Mouse (Mus musculus) left cerebral cortex, postnatal 4 days (tissue): ENCODE measurements around the gene Actl11. TPM values are rescaled to one million over a fixed set of nuclear protein-coding genes. Genes with fewer than 3 reads are reported as not detected.

ENCODE experiments used
- DNase-seq: peaks from one replicate; pipeline ENCODE4 v3.0.0-alpha.2; 2022
- intact Hi-C: fragments of 180-260 bp; cut with DNase I; formaldehyde crosslinking; loops from one replicate; pipeline ENCODE4 v1.15.1; 2025
- total RNA-seq, 2 experiments: library from RNA; stranded (reverse); gene quantifications; 2 replicates each; pipeline ENCODE4 v1.2.3; 2021

Gene Actl11
- total RNA-seq, 2 experiments from 2014 or later, result not detected

GRCm38 (mm10) chr9:107960928-107961327 is 32.7 kb downstream of the Actl11 start:
- DNase-seq, result no peak

GRCm38 (mm10) chr9:107961351-107961762 is 33.1 kb downstream of the Actl11 start:
- DNase-seq, result peak; percentile 24
- intact Hi-C loops, result loop anchor here (5.0 to 10.0 kb wide), 2 partner anchors 59 to 93 kb away; partner anchors contain the start of gene Amigo3

More at GRCm38 (mm10) chr9:107960928-107961327, 32.7 kb downstream of the Actl11 start:
- intact Hi-C loops, result loop anchor here (5.0 to 10.0 kb wide), 2 partner anchors 59 to 94 kb away; partner anchors contain the start of gene Amigo3

GRCm38 (mm10) chr9:107961881-107962280 is 33.6 kb downstream of the Actl11 start:
- intact Hi-C loops, result loop anchor here (5.0 to 10.0 kb wide), 2 partner anchors 60 to 93 kb away; partner anchors contain the start of gene Amigo3
- DNase-seq, result peak; percentile 35

- DNase-seq, result no peak
- intact Hi-C loops, result loop anchor here (5.0 to 10.0 kb wide), 2 partner anchors 61 to 92 kb away; partner anchors contain the start of gene Amigo3
Observed at GRCm38 (mm10) chr9:107962916-107963315, 34.6 kb downstream of the Actl11 start.

GRCm38 (mm10) chr9:107963700-107964099 is 35.4 kb downstream of the Actl11 start:
- intact Hi-C loops, result loop anchor here (5.0 to 10.0 kb wide), 2 partner anchors 61 to 91 kb away; partner anchors contain the start of gene Amigo3
- DNase-seq, result peak; percentile 85

GRCm38 (mm10) chr9:107964681-107965080 is 36.4 kb downstream of the Actl11 start:
- no peak for DNase-seq
- intact Hi-C loops, result loop anchor here (5.0 to 10.0 kb wide), 2 partner anchors 62 to 90 kb away; partner anchors contain the start of gene Amigo3

GRCm38 (mm10) chr9:107966676-107967075 is 38.4 kb downstream of the Actl11 start:
- no peak for DNase-seq
- intact Hi-C loops, result loop anchor here (10.0 kb wide), 1 partner anchor 88 kb away; the partner anchor contains the start of gene Amigo3

GRCm38 (mm10) chr9:107967437-107967836 is 39.2 kb downstream of the Actl11 start:
- DNase-seq, result no peak
- intact Hi-C loops, result loop anchor here (10.0 kb wide), 1 partner anchor 87 kb away; the partner anchor contains the start of gene Amigo3

- DNase-seq, result no peak
Observed at GRCm38 (mm10) chr9:107968531-107968930, 40.3 kb downstream of the Actl11 start.

GRCm38 (mm10) chr9:107970311-107970710 is 42.0 kb downstream of the Actl11 start:
- intact Hi-C loops, result no loop called here

More at GRCm38 (mm10) chr9:107968531-107968930, 40.3 kb downstream of the Actl11 start:
- intact Hi-C loops, result loop anchor here (10.0 kb wide), 1 partner anchor 86 kb away; the partner anchor contains the start of gene Amigo3

GRCm38 (mm10) chr9:107971690-107972541 is 43.6 kb downstream of the Actl11 start:
- intact Hi-C loops, result no loop called here
- DNase-seq, result no peak

More at GRCm38 (mm10) chr9:107970311-107970710, 42.0 kb downstream of the Actl11 start:
- DNase-seq, result no peak

- no peak for DNase-seq
- intact Hi-C loops, result no loop called here
Observed at GRCm38 (mm10) chr9:107974491-107975171, 46.4 kb downstream of the Actl11 start.

- intact Hi-C loops, result no loop called here
- DNase-seq, result no peak
Observed at GRCm38 (mm10) chr9:107975399-107976386, 47.4 kb downstream of the Actl11 start, which contains the start of gene Uba7. Gene Uba7, plus strand, starts transcription at chr9:107975505.

GRCm38 (mm10) chr9:107978815-107979214 is 50.5 kb downstream of the Actl11 start:
- intact Hi-C loops, result no loop called here
- DNase-seq, result no peak

Other genes with a start within 250 kb of the Actl11 start
- gene Gnat1, start 248.8 kb upstream of the Actl11 start, total RNA-seq, result 1 to 10 TPM in 1 of 2 experiments, under 1 TPM in 1; 0.30 to 1.1 TPM
- 10 to 100 TPM; 44.6 to 52.6 TPM for gene Sema3f, start 218.0 kb upstream of the Actl11 start, total RNA-seq
- gene Rbm5, start 157.5 kb upstream of the Actl11 start, total RNA-seq, result 100 to 1,000 TPM; 194 to 195 TPM
- 10 to 100 TPM; 73.4 to 79.0 TPM for gene Rbm6, start 55.2 kb upstream of the Actl11 start, total RNA-seq
- 10 to 100 TPM; 15.2 to 16.1 TPM for gene Mon1a, start 40.3 kb upstream of the Actl11 start, total RNA-seq
- 1 to 10 TPM; 2.2 to 3.6 TPM for gene Mst1r, start 21.6 kb upstream of the Actl11 start, total RNA-seq
- 100 to 1,000 TPM; 333 to 354 TPM for gene Camkv, start 7.2 kb downstream of the Actl11 start, total RNA-seq
- 10 to 100 TPM; 21.2 to 21.3 TPM for gene Traip, start 21.7 kb downstream of the Actl11 start, total RNA-seq
- 1 to 10 TPM; 2.1 to 3.5 TPM for gene Uba7, start 47.0 kb downstream of the Actl11 start, total RNA-seq
- gene Gm20661, start 54.6 kb downstream of the Actl11 start, total RNA-seq, result 1 to 10 TPM in 1 of 2 experiments, under 1 TPM in 1; 0.44 to 1.3 TPM
- 10 to 100 TPM in 1 of 2 experiments, 1 to 10 TPM in 1; 9.4 to 10.4 TPM for gene Inka1, start 57.4 kb downstream of the Actl11 start, total RNA-seq
- 1 to 10 TPM; 1.0 to 2.3 TPM for gene Cdhr4, start 64.0 kb downstream of the Actl11 start, total RNA-seq
- gene Gm20662, start 67.9 kb downstream of the Actl11 start, total RNA-seq, result 1 to 10 TPM; 1.3 to 2.5 TPM
- gene Ip6k1, start 74.0 kb downstream of the Actl11 start, total RNA-seq, result 100 to 1,000 TPM; 153 to 160 TPM
- gene Gmppb, start 120.8 kb downstream of the Actl11 start, total RNA-seq, result 10 to 100 TPM; 15.2 to 15.5 TPM
- gene Amigo3, start 124.7 kb downstream of the Actl11 start, total RNA-seq, result 1 to 10 TPM; 1.6 to 2.8 TPM
- not detected for gene Mst1, start 152.0 kb downstream of the Actl11 start, total RNA-seq
- 10 to 100 TPM; 92.5 to 93.8 TPM for gene Rnf123, start 154.9 kb downstream of the Actl11 start, total RNA-seq
- gene Apeh, start 166.1 kb downstream of the Actl11 start, total RNA-seq, result 10 to 100 TPM; 46.1 to 50.1 TPM